Mouse (Mus musculus): ENCODE results near the gene Alpl. TPM values are rescaled to one million over a fixed set of nuclear protein-coding genes. Genes with fewer than 3 reads are reported as not detected.

The Alpl gene
- polyA plus RNA-seq, 1 experiment from 2014 or later: 4.5 TPM

DNA sequence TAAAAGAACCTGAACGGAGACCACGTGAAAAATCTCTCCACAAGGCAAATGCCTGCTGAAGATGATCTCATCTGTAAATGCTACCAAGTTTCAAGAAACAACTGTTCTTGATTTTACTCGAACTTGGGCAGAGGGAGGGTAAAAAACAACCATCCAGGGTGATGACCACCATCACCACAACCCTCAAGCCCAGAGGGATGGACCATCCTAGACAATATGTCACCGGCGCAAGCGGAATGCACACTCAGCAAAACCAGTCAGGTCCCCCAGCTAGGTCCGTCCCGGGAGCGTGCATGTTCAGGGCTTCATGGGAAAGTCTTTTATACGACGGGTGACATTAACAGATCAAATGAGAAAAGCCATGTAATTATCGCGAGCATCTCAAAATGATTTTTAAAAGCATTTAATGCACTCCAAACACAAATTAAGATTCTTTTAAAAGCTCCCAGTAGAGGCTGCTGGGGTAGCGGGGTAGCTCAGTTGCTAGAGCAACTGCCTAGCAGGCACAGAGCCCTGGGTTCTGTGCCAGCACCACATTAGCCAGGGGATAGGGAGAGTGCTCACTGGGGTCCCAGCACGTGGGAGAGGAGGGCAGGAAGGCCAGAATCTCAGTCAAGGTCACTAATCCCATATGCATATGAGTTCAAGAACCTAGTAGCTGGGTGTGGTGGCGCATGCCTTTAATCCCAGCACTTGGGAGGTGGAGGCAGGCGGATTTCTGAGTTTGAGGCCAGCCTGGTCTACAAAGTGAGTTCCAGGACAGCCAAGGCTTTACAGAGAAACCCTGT, 17.6 kb downstream of the Alpl start:
- WGBS: 82% methylated on average over 17 of the region's 17 CpGs
- ATAC-seq (ENCODE audit: low FRiP score, low read depth): no peak
- H3K9me3 ChIP-seq: no peaks in the 10 kb centered on the region
- H3K4me3 ChIP-seq: no peak overlapping the region
- H3K36me3 ChIP-seq: no peaks in the 10 kb centered on the region
- H3K9ac ChIP-seq: no peak overlapping the region
- H3K4me1 ChIP-seq: peaks cover 10% of the 10 kb centered on the region
- no peak overlapping the region for H3K4me2 ChIP-seq (replicated peaks)
- no peaks in the 10 kb centered on the region for H3K27me3 ChIP-seq (replicated peaks)
- H3K27ac ChIP-seq: no peak overlapping the region

DNA sequence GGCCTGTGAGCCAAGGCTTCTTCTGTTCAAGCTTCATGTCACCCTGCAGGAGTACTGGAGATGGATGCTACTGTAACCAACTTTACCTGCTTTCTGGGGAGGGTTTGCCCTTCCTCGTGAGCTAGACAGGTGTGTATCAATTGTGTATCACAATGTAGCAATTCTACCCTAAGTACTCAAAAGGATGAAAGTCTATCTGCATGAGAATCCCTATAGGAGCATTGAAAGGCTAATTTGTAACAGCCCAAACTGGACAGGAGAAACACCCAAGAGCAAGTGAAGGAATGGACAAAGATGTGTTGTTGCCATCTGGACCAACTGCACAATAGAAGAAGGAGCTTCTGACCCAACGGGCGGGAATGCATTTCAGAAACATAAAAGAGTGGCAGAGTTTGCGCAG, 18.3 kb downstream of the Alpl start:
- no peak overlapping the region for H3K27ac ChIP-seq
- no peaks in the 10 kb centered on the region for H3K36me3 ChIP-seq
- H3K27me3 ChIP-seq (replicated peaks): no peaks in the 10 kb centered on the region
- no peak overlapping the region for H3K9ac ChIP-seq
- H3K4me2 ChIP-seq (replicated peaks): no peak overlapping the region
- no peak overlapping the region for H3K4me3 ChIP-seq
- H3K4me1 ChIP-seq: peaks cover 11% of the 10 kb centered on the region
- 83% methylated on average over 4 of the region's 4 CpGs for WGBS
- no peak for ATAC-seq (ENCODE audit: low FRiP score, low read depth)
- H3K9me3 ChIP-seq: no peaks in the 10 kb centered on the region

DNA sequence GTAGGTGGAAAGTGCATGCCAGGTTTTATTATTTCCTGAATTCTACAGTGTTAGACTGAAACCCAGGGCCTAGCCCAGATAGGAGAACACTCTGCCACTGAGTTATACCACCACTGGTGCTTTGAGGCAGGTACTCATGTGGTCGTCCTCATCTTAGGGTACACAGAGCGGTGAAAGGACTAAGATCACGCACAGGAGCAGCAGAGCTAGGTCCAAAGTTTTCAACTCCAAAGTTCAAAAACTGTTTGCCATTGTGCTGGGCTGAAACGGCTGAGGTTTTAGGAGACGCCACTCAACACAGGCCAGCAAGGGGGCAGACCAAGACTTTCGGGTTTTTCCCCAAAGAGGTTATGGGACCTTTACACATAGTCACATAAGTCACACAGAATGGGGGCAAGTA, 21.7 kb downstream of the Alpl start:
- Histone ChIP-seq H3K27me3 (replicated peaks) (no peaks in the 10 kb centered on the region), H3K27ac (no peak overlapping the region), H3K4me3 (no peak overlapping the region), H3K36me3 (no peaks in the 10 kb centered on the region), H3K9ac (no peak overlapping the region), H3K4me2 (replicated peaks) (no peak overlapping the region), H3K4me1 (peaks cover 11% of the 10 kb centered on the region), H3K9me3 (no peaks in the 10 kb centered on the region)
- 80% methylated on average over 6 of the region's 6 CpGs for WGBS
- ATAC-seq (ENCODE audit: low FRiP score, low read depth): no peak

DNA sequence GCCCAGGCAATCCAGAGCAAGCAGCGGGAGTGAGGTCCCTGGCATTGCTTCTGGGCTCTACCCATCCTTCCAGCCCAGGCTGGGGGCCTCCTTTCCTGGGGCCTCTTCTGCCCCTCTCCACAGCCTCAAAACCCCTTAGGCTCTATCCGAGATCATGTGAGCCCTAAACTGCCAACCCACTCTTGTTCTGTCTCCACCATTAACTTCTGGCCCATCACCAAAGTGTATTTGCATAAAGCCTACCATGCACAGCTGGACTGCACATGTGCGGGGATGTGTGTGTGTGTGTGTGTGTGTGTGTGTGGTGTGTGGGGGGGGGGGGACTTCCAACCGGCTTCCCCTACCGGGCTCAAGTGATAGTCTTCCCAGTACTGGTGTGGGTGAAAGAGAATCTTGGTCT, 22.2 kb downstream of the Alpl start:
- ATAC-seq (ENCODE audit: low FRiP score, low read depth): 0 out of 2 replicates have a peak, but pooled peaks have one; percentile 21
- Histone ChIP-seq H3K27me3 (replicated peaks) (no peaks in the 10 kb centered on the region), H3K4me1 (peaks cover 11% of the 10 kb centered on the region), H3K9me3 (no peaks in the 10 kb centered on the region), H3K9ac (no peak overlapping the region), H3K36me3 (no peaks in the 10 kb centered on the region), H3K4me2 (replicated peaks) (no peak overlapping the region), H3K27ac (no peak overlapping the region), H3K4me3 (no peak overlapping the region)
- 50% methylated on average over 5 of the region's 5 CpGs for WGBS

DNA sequence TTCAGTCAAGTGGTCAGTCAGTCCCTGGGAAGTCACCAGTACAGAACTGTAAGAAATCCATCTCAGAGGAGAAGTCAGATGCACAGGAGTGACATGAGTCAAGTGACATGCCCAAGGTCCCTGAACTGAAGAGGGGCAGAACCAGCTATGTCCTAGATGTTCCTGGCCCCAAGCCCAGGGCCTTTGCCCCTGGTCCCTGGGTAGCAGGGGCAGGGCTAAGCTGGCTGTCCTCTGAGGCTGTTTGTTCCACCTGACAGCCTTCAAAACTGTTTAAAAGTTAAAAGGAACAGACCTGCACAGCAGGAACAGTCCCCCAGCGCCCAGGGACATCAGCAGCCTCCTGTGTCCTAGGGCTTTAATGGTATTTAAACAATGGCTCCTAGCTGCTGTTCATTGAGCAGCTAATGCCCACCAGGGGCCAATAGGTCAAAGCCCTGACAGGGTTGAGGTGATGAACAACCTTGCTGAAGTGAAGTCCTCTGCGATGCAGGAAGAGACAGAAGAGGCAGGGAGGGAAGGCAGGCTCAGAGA, 22.8 kb downstream of the Alpl start:
- H3K36me3 ChIP-seq: no peaks in the 10 kb centered on the region
- H3K9ac ChIP-seq: no peak overlapping the region
- WGBS: 8% methylated on average over 2 of the region's 2 CpGs
- H3K4me2 ChIP-seq (replicated peaks): no peak overlapping the region
- ATAC-seq (ENCODE audit: low FRiP score, low read depth): no peak
- H3K4me3 ChIP-seq: no peak overlapping the region
- H3K27ac ChIP-seq: no peak overlapping the region
- no peaks in the 10 kb centered on the region for H3K9me3 ChIP-seq
- H3K4me1 ChIP-seq: peaks cover 11% of the 10 kb centered on the region
- no peaks in the 10 kb centered on the region for H3K27me3 ChIP-seq (replicated peaks)

DNA sequence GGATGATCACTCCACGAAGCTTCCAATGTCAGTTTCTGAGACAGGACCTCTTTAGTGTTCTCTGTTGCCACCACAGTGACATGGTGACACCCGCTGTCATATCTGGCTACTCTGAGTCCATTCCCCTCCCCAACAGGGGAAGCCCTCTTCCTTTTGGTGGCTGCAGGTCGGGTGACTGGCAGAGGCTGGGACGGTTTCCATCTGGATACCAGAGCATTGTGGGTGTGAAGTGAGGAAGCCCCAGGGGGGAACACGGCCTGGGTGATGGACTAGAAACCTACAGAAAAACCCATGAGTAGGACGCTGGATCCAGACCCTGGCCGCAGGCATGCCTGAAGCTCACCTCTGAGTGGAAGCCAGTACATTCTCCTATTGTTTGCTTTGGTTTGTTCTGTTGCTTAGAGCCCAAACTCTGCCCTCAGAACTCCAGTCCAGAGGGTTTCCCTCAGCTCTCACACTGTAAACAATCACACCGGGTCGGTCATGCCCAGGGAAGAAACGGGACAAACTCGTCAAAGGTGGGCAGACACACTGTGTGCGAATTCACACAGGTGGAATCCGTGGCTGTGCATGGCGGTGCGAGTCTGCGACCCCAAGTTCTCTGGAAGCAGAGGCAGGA, 23.6 kb downstream of the Alpl start:
- WGBS: 85% methylated on average over 16 of the region's 16 CpGs
- Histone ChIP-seq H3K9me3 (no peaks in the 10 kb centered on the region), H3K4me1 (peaks cover 11% of the 10 kb centered on the region), H3K36me3 (no peaks in the 10 kb centered on the region), H3K9ac (no peak overlapping the region), H3K27me3 (replicated peaks) (no peaks in the 10 kb centered on the region), H3K27ac (no peak overlapping the region), H3K4me3 (no peak overlapping the region), H3K4me2 (replicated peaks) (no peak overlapping the region)
- no peak for ATAC-seq (ENCODE audit: low FRiP score, low read depth)

DNA sequence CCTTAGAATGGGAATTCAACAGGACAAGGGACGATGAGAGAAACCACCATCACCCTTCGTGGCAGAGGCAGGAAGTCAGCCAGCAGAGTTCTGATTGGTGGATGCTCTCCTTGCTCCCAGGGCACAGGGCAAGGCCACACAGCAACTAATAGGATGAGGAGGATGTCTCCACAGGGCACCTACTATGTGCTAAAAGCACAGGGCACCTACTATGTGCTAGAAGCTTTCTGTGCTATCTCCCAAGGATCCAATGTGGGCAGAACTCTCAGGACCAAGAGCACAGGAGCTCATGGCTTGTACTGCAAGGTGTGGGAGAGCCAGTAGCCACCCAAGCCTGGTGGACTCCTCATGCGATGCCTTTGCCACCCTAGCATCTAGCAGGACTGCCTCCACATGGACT, 24.4 kb downstream of the Alpl start:
- H3K4me3 ChIP-seq: no peak overlapping the region
- H3K27ac ChIP-seq: no peak overlapping the region
- H3K4me2 ChIP-seq (replicated peaks): no peak overlapping the region
- peaks cover 11% of the 10 kb centered on the region for H3K4me1 ChIP-seq
- no peak for ATAC-seq (ENCODE audit: low FRiP score, low read depth)
- no peaks in the 10 kb centered on the region for H3K36me3 ChIP-seq
- no peaks in the 10 kb centered on the region for H3K9me3 ChIP-seq
- no peak overlapping the region for H3K9ac ChIP-seq
- 70% methylated on average over 3 of the region's 3 CpGs for WGBS
- H3K27me3 ChIP-seq (replicated peaks): no peaks in the 10 kb centered on the region

DNA sequence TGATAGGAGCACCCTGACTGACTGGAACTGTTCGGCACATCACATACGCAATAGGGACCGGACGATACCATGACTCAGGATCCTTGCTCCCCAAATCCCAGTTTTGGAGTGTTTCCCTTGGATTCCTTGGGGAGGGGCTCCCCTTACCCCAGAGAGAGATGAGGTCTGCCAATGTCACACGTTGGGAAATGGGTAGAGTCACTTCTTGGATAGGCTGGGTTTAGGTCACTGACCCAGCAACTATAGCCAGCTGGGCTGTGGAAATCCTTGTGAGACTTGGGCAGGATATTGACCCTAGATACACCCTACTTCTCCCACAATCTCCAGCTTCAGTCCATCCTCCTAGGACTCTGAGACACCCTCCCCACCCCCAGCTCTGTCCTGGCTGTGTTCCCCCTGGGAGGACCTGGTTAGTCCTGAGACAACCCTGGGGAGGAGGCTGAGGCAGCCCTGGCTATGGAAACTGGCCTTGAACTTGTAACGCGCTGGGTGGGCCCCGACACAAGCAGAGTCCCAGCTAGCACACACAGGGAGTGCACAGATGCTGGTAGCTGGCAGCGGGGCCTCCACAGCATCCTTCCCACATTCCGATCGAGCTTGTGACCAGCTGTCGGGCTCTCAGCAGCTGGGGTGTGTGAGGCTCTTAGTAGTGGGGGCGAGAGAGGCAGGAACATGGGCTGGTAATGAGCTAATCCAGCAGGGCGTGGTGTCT, 25.1 kb downstream of the Alpl start:
- 75% methylated on average over 14 of the region's 14 CpGs for WGBS
- Histone ChIP-seq H3K9me3 (no peaks in the 10 kb centered on the region), H3K27me3 (replicated peaks) (no peaks in the 10 kb centered on the region)

DNA sequence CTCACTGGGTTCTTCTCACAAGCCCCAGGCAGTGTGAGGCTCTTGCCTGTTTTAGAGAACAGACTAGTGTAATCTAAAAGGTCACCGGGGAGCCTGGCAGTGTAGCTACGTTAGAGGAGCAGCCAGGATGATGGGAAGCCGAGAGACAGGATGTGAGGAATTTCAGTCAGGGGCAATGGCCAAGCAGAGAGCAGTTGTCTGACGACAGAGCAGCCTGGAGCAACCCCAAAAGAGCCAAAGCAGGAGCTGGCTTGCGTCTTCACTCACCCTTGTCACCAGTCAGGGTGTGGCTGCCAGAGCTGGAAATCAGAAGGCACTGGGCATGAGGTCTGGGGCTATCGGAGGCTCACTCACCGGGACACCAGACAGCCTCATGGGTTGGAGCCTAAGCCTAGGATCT, 26.5 kb downstream of the Alpl start:
- no peak overlapping the region for H3K27ac ChIP-seq
- no peaks in the 10 kb centered on the region for H3K9me3 ChIP-seq
- H3K4me2 ChIP-seq (replicated peaks): no peak overlapping the region
- no peaks in the 10 kb centered on the region for H3K27me3 ChIP-seq (replicated peaks)
- no peak overlapping the region for H3K4me3 ChIP-seq
- WGBS: 67% methylated on average over 7 of the region's 7 CpGs
- H3K4me1 ChIP-seq: peaks cover 29% of the 10 kb centered on the region
- H3K36me3 ChIP-seq: no peaks in the 10 kb centered on the region
- no peak overlapping the region for H3K9ac ChIP-seq
- no peak for ATAC-seq (ENCODE audit: low FRiP score, low read depth)

More for the DNA sequence above, 25.1 kb downstream of the Alpl start:
- Histone ChIP-seq H3K27ac (no peak overlapping the region), H3K36me3 (no peaks in the 10 kb centered on the region), H3K4me2 (replicated peaks) (no peak overlapping the region), H3K4me1 (peaks cover 16% of the 10 kb centered on the region), H3K9ac (no peak overlapping the region), H3K4me3 (no peak overlapping the region)
- ATAC-seq (ENCODE audit: low FRiP score, low read depth): no peak

DNA sequence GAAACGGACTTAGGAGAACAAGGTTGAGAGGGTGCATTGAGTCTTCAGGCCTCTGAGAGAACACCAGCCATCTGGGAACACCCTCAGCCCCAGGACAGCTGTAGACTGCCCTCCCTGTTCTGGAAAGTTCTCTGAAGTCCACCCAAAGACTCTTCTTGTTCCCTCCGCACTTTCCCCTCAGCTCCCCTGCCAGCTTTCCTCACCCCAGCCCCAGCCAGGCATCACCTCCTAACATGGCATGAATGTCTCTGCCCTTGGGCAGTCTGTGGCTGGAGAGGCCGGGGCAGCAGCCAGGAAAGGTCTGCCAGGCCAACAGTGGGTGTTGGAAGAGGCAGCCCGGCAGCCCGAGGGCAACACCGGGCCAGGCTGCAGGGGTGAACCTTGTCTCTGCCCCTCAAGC, 27.4 kb downstream of the Alpl start:
- 82% methylated on average over 6 of the region's 6 CpGs for WGBS
- H3K4me2 ChIP-seq (replicated peaks): no peak overlapping the region
- H3K36me3 ChIP-seq: no peaks in the 10 kb centered on the region
- no peak overlapping the region for H3K9ac ChIP-seq
- no peak overlapping the region for H3K27ac ChIP-seq
- H3K27me3 ChIP-seq (replicated peaks): no peaks in the 10 kb centered on the region
- H3K4me1 ChIP-seq: peaks cover 30% of the 10 kb centered on the region
- no peaks in the 10 kb centered on the region for H3K9me3 ChIP-seq
- no peak overlapping the region for H3K4me3 ChIP-seq
- ATAC-seq (ENCODE audit: low FRiP score, low read depth): no peak

DNA sequence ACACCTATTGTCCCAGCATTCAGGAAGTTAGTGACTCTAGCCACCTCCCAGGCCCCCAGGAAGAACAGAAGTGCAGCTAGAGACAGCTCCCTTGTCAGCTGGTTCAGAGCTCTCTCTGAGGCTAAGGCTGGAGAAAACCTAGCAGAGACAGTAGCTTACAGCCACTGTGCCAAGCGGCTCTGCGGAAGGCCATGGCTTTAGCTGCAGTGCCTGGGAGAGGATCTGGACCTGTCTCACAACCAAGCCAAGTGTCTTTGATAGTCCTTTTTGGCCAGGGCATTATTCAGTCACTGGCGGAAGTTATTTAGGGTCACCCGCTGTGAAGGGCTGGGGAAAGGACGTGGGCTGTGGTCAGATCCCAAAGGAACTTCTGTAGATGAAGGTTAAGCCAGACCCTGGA, 27.8 kb downstream of the Alpl start:
- Histone ChIP-seq H3K4me3 (no peak overlapping the region), H3K9me3 (no peaks in the 10 kb centered on the region), H3K36me3 (no peaks in the 10 kb centered on the region), H3K4me1 (peaks cover 25% of the 10 kb centered on the region), H3K4me2 (replicated peaks) (no peak overlapping the region), H3K27me3 (replicated peaks) (no peaks in the 10 kb centered on the region), H3K9ac (no peak overlapping the region), H3K27ac (no peak overlapping the region)
- whole genome bisulfite sequencing: 62% methylated on average over 5 of the region's 5 CpGs
- ATAC-seq (ENCODE audit: low FRiP score, low read depth): no peak

DNA sequence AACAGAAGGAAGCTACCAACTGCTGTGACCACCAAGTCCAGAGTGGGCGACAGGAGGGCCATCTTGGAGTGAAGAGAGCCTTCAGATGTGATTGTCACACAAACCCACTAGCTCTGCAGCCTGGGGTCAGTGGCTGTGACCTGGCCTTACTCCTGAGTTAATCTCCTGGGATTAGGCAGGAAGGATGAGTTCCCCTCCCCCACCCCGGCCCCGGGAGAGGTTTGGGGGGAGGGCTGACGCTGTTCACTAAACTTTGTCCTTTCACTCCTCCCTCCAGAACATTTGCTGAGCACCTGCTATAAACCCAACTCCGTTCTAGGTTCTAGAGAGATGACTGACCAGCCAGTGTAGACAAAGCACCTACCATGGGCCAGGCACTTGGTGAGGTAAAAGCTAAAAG, 29.8 kb downstream of the Alpl start:
- no peaks in the 10 kb centered on the region for H3K27me3 ChIP-seq (replicated peaks)
- no peak overlapping the region for H3K27ac ChIP-seq
- H3K9me3 ChIP-seq: no peaks in the 10 kb centered on the region
- H3K4me2 ChIP-seq (replicated peaks): no peak overlapping the region
- H3K36me3 ChIP-seq: no peaks in the 10 kb centered on the region
- H3K4me3 ChIP-seq: no peak overlapping the region
- H3K4me1 ChIP-seq: peaks cover 24% of the 10 kb centered on the region
- ATAC-seq (ENCODE audit: low FRiP score, low read depth): no peak
- no peak overlapping the region for H3K9ac ChIP-seq
- 44% methylated on average over 5 of the region's 5 CpGs for WGBS
